Mouse (Mus musculus): Measurements from ENCODE around the gene A030005L19Rik.
"Not testable (repeated sequence)": the region's sequence is repeated elsewhere in the genome, so short reads cannot be mapped to it uniquely, and the experiment has no call there.

The A030005L19Rik gene

DNA sequence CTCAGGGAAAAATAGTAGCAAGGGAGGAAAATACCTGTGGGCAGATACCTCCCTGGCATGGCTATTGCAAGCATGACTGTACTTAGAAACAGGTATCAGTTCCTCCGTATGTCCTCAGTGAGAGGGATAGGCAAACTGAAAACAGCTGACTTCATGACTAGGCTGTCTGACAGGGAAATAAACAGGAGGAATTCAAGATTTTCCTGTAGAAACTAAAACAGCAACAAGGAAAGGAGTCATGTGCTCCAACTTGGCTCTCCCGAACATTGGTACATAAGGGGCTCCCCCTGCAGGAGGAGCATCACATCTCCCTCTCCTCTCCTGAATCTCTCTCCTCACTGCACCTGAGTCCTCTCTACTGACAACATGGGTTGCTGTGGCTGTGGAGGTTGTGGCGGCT lies at the start of gene A030005L19Rik:
A030005L19Rik (plus strand) TSS at position 301 of the 400 bp plus-strand sequence.
- CTCF ChIA-PET: no interaction called here

GRCm38 (mm10) chr1:82870202-82870601 lies 42.9 kb upstream of the A030005L19Rik start:
- CTCF ChIA-PET: no interaction called here

GRCm38 (mm10) chr1:82879172-82879571 lies 34.0 kb upstream of the A030005L19Rik start:
- CTCF ChIA-PET: no interaction called here

GRCm38 (mm10) chr1:82880196-82880595 lies 32.9 kb upstream of the A030005L19Rik start:
- CTCF ChIA-PET: no interaction called here

GRCm38 (mm10) chr1:82893269-82893668 lies 19.9 kb upstream of the A030005L19Rik start:
- CTCF ChIA-PET: no interaction called here

DNA sequence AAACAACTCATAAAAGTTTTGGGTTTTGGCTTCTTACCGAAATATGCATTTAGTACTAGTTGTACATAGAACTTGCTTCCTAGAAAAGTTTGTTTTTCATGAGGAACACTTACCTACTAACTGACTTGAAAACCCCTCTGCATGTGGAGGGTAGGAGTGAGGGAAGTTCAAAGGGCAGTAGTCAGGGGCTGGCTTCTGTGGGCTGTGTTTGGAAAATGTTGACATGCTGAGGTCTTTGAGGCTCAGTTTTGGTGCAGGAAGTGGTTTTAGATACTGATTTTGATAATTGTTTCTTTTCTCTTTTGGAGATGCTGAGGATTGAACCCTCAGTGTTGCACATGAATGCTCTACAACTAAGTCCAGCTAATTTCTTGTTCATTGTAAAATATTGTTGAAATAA lies 12.6 kb upstream of the A030005L19Rik start:
- CTCF ChIA-PET: no interaction called here

- CTCF ChIA-PET: no interaction called here
Measured at GRCm38 (mm10) chr1:82901201-82901600, 11.9 kb upstream of the A030005L19Rik start.

- CTCF ChIA-PET: no interaction called here
Measured at GRCm38 (mm10) chr1:82905886-82906285, 7.2 kb upstream of the A030005L19Rik start.

- CTCF ChIA-PET: not testable (repeated sequence)
Measured at GRCm38 (mm10) chr1:82913434-82913833, 309 bp downstream of the A030005L19Rik start.

DNA sequence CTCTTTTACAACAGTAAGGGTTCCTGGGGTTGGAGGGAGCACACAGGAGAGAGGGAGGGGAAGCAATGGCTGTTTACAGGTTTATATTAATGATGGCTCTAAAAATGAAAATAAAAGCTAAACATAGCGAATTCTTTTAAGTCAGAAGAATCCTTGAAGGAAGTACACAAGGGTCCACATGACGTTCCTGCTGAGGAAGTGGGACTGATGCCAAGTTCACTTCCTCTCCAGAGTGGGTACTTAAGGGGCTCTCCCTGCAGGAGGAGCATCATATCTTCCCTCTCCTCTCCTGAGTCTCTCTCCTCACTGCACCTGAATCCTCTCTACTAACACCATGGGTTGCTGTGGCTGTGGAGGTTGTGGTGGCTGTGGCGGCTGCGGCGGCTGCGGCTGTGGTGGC lies 11.5 kb downstream of the A030005L19Rik start, which contains the start of gene A030014E15Rik:
A030014E15Rik (plus strand) TSS at position 268 of the 400 bp plus-strand sequence.
- CTCF ChIA-PET: no interaction called here

DNA sequence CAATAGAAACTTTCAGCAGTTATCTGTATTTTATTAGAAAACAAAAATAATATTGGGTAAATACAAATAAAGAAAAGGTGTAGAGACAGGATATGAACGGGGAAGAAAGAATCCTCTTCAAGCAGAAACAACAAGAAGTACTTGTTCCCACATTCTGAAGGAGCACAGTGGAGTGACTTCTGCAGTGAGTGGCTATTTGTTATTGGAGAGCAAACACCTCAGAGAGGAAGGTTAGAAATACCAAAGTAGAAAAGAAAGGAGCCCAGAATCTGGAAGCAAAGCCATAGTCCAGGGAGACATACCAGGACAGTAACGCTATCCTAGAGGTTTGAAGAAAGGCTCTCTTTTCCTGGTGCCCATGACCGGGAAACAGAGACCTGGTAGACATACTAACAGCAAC lies 17.4 kb downstream of the A030005L19Rik start:
- CTCF ChIA-PET: not testable (repeated sequence)

DNA sequence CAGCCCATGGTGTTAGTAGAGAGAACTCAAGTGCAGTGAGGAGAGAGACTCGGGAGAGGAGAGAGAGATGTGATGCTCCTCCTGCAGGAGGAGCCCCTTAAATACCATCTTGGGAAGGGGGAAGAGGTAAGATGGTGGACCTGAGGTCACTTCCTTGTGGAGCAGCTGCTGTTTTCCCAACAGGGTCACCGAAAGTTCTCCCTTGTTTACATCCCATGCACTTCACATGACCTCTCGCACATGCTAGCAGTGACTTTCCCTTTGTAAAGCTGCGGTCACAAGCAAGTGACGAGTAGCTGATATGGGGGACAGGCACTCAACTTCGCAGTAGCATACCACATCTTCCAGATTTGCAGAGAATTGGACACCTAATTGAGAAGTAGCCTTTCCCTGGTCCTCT lies 18.2 kb downstream of the A030005L19Rik start, which contains the start of gene Gm6217:
Gm6217 (minus strand) TSS at position 74 of the 400 bp plus-strand sequence.
- CTCF ChIA-PET: not testable (repeated sequence)

DNA sequence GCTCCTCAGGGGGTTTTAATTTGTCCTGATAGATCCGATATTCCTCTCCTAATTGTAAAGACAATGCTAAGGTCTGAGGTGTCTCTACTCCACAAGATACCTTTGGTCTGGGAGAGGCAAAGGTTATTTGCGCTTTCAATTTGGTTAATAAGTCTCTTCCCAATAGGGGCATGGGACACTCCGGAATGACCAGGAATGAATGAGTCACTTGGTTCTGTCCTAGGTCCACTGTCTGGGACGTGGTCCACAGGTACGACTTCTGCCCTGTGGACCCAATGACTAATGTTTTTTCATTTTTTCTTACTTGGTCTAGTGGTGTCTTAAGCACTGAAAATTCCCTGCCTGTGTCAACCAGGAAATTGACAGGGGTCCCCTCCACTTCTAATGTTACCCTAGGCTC lies 25.5 kb downstream of the A030005L19Rik start:
- CTCF ChIA-PET: no interaction called here

DNA sequence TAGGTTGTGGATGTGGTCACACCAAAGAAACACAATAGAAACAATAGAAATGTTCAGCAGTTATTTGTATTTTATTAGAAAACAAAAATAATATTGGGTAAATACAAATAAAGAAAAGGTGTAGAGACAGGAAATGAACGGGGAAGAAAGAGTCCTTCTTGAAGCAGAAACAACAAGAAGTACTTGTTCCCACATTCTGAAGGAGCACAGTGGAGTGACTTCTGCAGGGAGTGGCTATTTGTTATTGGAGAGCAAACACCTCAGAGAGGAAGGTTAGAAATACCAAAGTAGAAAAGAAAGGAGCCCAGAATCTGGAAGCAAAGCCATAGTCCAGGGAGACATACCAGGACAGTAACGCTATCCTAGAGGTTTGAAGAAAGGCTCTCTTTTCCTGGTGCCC lies 29.4 kb downstream of the A030005L19Rik start:
- CTCF ChIA-PET: not testable (repeated sequence)

DNA sequence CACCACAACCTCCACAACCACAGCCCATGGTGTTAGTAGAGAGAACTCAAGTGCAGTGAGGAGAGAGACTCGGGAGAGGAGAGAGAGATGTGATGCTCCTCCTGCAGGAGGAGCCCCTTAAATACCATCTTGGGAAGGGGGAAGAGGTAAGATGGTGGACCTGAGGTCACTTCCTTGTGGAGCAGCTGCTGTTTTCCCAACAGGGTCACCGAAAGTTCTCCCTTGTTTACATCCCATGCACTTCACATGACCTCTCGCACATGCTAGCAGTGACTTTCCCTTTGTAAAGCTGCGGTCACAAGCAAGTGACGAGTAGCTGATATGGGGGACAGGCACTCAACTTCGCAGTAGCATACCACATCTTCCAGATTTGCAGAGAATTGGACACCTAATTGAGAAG lies 30.2 kb downstream of the A030005L19Rik start, which contains the start of gene A030003K21Rik:
A030003K21Rik (minus strand) TSS at position 94 of the 400 bp plus-strand sequence.
- CTCF ChIA-PET: not testable (repeated sequence)

GRCm38 (mm10) chr1:82946029-82946428 lies 32.9 kb downstream of the A030005L19Rik start:
- CTCF ChIA-PET: not testable (repeated sequence)

DNA sequence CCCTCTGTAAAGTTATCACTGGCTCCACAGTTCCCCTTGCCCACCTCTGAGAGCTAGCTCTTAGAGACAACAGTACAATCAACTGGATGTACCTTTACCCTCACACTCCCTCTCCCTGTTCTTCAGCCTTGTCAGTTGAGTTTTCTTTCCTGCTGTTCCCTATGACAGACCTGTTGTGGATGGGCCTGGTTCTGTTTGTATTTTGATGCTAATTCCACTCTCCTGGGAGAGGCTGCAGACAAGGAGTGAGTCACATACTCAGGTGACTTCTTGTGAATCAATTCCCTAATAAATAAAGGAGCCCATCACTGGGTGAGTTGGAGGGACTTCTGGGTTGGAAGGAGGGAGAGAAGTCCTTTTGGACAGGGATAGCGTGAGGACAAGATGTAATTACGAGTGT lies 35.5 kb downstream of the A030005L19Rik start:
- CTCF ChIA-PET: no interaction called here

DNA sequence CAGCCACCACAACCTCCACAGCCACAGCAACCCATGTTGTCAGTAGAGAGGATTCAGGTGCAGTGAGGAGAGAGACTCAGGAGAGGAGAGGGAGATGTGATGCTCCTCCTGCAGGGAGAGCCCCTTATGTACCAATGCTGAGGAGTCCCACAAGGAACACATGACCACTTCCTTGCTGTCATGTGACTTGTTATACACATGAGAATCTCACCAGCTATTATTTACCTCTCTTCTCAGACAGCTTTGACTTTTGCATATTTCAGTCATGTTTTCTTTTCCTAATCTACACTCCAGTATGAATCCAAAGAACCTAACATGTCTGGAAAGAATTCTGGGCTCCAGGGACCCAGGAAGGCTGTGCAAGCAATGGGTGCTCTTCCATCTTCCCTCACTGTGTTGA lies 42.8 kb downstream of the A030005L19Rik start, which contains the start of gene Gm7544:
Gm7544 (minus strand) TSS at position 101 of the 400 bp plus-strand sequence.
- CTCF ChIA-PET: not testable (repeated sequence)

DNA sequence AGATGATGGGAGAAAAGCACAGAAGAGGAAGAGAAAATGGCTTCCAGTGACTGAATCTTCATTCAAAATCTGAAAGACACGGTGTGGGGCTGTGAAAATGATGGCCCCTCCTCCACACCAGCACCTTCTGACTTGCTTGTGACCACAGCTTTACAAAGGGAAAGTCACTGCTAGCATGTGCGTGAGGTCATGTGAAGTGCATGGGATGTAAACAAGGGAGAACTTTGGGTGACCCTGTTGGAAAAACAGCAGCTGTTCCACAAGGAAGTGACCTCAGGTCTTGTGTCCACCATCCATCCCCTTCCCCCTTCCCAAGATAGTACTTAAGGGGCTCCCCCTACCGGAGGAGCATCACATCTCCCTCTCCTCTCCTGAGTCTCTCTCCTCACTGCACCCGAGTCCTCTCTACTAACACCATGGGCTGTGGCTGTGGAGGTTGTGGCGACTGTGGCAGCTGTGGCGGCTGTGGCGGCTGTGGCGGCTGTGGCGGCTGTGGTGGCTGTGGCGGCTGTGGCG lies 46.8 kb downstream of the A030005L19Rik start, which contains the start of gene Gm47955:
Gm47955 (plus strand) TSS at position 417 of the 516 bp plus-strand sequence.
- CTCF ChIA-PET: no interaction called here
